Mouse (Mus musculus) adrenal gland, postnatal 10 days (tissue): ENCODE measurements around the gene Shh. TPM values are rescaled to one million over a fixed set of nuclear protein-coding genes. Genes with fewer than 3 reads are reported as not detected.

Experiments used
- DNase-seq: peaks from one replicate; pipeline ENCODE4 v3.0.0; 2021; ENCODE audit warnings: mixed read lengths
- total RNA-seq, 2 experiments: library from RNA; stranded (reverse); gene quantifications; 2 replicates each; pipeline ENCODE4 v1.2.3; 2021

The Shh gene
- total RNA-seq, 2 experiments from 2014 or later, result 16.4 to 17.5 TPM

- no peak for DNase-seq
These were observed 7.4 kb downstream of the Shh start for GRCm38 (mm10) chr5:28459456-28460225.

DNA sequence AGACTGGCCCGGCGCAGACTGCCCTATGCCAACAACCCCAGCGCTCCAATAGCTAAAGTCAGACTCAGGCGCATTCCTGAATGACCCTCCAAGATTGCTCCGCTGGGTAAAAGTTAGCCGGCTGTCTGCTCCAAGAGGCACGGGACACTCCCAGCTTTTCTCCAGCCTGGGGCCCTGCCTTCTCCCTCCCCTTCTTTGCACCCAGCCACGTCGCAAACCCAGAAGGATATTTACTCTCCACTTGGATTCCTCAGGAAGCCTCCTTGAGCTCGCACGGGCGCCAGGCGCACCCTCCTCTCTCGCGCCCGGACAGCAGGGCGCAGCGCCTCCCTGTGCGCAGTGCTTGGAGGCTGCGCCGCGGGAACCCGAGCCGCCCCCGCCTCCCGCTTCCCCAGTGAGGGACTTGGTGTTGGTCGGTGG lies 8.2 kb downstream of the Shh start:
- DNase-seq, result no peak

DNA sequence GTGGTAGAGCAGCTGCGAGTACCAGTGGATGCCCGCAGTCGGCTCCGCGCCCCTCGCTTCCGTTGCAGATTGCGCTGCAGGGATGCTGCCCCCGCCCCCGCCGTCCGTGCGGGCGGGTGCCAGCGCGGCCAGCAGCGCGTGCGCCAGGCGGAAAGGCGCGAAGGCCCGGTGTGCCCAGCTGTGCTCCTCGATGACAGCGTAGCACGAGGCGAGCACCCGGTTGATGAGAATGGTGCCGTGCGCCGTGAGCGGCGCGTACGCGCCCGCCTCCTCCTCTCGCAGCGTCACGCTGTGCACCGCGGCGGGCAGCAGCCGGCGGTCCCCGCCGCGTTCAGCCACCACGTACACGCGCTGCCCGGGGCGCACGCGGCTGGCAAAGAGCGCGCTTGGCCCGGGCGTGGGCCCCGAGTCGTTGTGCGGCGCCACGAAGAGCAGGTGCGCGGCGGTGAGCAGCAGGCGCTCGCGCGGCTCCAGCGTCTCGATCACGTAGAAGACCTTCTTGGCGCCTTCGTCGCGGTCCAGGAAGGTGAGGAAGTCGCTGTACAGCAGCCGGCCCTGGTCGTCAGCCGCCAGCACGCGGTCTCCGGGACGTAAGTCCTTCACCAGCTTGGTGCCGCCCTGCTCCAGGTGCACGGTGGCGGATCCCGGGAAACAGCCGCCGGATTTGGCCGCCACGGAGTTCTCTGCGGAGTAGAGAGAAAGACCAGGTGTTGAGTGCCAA lies 9.0 kb downstream of the Shh start:
- DNase-seq, result no peak

- no peak for DNase-seq
These were observed 10.7 kb downstream of the Shh start for GRCm38 (mm10) chr5:28456366-28456765.

- no peak for DNase-seq
These were observed 11.3 kb downstream of the Shh start for GRCm38 (mm10) chr5:28455721-28456120.

DNA sequence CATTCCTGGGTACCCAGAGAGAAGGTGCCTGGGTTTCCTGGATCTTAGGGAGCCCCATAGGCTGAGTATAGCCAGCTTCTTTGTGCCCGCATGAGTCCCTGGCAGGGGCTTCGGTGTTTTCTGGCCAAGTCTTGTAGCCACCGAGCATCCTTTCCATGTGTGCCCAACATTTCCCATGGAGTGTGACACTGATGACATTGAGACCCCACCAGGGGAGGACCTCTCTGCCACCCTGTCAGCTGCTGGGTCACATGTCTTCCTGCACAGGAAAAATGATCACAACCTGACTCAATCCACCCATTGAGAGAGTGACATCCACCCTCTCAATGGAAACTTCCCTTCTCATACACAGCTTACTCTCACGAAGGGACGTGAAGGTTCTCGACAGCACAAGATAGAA lies 12.5 kb downstream of the Shh start:
- DNase-seq, result no peak

DNA sequence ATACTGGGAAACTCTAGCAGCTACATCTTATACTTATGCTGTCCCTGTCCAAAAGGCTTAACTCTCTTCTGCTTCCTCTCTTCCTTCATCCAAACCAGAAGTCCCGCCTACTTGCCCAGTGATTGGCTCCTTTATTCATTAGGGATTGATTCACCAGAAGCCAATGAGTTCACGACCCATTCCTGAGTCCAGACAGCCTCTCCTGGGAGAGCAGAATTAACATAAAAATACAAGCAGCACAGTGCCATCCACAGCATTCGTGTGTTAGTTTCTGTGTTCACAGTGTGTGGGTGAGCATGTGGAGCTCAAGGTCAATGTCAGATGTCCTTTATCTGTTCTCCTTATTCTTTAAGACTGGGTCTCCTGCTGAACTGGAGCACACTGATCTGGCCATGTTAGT lies 13.5 kb downstream of the Shh start:
- DNase-seq, result no peak

- no peak for DNase-seq
These were observed 14.0 kb downstream of the Shh start for GRCm38 (mm10) chr5:28453086-28453485.

GRCm38 (mm10) chr5:28451053-28451638 lies 15.9 kb downstream of the Shh start:
- DNase-seq, result peak; percentile 91

GRCm38 (mm10) chr5:28450126-28450890 lies 16.7 kb downstream of the Shh start:
- no peak for DNase-seq

GRCm38 (mm10) chr5:28425926-28426325 lies 41.1 kb downstream of the Shh start:
- DNase-seq, result no peak

DNA sequence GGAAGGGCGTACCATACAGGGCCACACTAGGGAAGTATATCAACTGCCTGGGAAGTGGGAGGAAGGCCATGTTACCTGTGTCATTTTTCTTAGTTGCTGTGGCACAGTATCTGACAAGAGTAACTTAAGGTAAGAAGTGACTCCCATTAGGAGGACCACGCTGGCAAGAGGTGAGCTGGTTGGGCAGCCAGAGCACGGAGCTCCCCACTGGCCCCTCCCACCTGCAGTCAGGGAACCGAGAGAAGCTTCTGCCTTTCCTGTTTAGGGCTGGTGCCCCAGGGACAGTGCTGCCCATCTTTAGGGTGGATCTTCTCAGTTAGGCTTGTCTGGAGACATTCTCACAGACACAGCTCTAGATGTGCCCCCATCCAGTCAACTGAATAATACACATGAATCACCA lies 43.3 kb downstream of the Shh start:
- no peak for DNase-seq

DNA sequence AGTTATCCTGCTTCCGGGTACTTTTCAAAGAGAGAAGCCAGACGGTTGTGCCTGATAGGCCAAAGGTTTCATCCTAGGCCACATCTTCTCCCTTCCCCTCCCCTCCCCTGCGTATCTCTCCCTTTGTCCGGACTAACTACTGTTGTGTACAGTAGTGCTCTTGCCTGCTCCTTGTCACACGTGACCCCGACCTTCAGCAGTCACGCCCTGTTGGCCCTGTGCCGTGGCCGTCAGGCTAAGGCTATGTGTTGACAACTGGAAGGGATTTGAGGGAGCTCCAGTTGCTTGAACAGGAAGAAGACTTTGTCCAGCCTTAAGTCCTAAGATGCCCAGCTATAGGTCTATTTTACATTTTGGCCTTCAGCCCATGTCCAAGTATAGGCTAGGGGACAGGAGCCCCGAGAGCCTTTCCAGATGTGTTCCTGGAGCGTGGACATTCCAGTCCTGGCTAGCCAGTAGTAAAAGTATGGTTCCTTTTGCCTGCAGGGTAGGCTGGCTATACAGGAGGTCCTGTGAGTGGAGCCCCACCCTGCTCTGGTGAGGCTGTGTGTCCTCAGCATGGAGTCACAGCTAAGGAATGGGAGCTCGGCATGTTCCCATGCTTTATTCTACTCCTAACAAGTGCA lies 47.3 kb downstream of the Shh start:
- DNase-seq, result peak; percentile 64

- no peak for DNase-seq
These were observed 48.3 kb downstream of the Shh start for GRCm38 (mm10) chr5:28418734-28419133.

DNA sequence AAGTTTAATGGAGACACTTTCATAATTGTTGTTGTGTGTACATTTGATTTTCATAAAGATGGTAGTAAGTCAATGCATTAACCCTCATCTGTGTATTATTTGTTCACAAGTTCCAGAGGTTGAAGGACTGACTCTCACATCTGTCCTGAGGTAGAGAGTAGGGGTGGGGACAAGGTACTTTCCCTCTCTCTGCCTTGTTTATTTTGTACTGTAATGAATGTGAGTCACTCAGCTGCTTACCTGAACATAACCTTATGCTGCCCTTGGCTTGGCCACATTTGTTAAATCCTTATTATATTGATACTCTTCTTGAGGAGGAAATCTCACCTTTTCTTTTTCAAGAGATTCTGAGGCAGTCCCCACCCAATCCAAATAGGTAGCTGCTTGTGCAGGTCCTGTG lies 51.0 kb downstream of the Shh start:
- no peak for DNase-seq

DNA sequence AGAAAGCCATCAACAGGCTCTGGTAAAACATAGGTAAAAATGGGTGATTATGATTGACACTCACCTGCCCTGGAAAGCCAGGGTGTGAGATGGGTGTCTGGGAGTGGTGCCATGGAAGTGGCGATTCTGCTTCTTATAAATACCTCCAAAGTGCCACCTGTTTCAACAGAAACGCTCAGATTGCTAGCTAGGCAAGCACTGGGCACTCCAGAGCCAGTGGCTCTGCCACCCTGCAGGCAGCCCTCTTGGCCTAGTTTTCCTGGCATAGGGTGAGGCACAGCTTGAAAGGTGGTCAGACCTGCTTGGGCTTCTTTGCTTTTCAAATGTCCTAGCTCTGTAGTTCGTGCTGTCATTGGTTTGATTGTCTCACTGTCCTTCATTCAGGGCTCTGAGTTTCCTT lies 53.0 kb downstream of the Shh start:
- DNase-seq, result no peak

GRCm38 (mm10) chr5:28413533-28413932 lies 53.5 kb downstream of the Shh start:
- DNase-seq, result peak; percentile 69

DNA sequence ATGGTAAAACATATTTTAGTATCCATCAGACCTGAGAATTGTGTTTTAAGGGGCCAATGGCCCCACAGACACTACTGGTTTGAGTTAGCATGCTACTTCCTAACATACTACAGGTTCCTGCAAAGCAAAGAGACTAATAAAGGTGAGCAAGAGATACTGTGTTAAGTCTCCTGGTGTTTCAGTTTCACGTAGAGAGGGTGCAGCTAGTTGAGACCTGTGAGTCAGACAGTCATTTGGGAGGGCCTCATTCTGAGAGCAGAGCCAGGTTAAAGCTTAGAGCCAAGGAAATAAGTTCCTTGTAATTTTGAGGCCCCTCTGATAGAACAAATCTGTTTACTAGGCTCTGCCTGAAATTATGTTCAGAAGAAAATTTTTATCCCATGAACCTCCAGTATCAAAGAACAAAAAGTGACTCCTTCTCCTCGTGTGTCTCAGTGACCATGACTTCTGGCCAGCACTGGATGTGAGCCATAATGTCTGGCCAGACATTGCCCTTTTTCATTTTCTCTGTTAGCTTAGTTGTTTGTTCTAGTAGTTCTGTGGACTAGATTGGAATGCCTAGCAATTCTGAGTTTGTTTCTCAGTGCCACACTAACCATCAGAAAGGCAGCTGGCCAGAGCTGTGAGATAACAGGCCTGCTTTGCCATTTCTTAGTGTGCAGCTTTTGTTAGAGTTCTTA lies 54.9 kb downstream of the Shh start:
- peak; percentile 73 for DNase-seq
